Mouse (Mus musculus): ENCODE data around the gene AC131692.1. TPM values are rescaled to one million over a fixed set of nuclear protein-coding genes. Genes with fewer than 3 reads are reported as not detected.

The AC131692.1 gene
- total and polyA plus RNA-seq, 3 experiments: not detected

DNA sequence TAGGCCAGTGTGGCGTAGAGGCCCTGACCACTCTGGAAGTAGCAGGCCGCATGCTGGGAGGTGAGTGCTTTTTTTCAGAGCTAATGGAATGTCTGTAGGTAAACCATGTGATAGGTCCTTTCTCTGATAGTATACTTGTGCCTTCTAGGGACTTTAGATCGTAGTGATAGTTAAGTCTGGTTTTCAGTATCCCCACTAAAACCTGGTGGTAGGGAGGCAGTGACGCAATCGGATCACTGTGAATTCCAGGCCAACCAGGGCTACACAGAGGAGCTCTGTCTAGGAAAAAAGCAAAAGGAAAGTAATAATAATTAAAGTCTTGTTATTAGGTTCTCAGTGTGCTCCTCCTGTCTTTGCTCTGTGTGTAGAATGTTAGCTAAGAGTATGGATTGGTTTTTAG is 35.7 kb upstream of the AC131692.1 start:
- H3K79me2 ChIP-seq (replicated peaks; ENCODE audit: control insufficient read depth, insufficient read depth, low read length): no peaks in the 10 kb centered on the region
- peak overlapping the region; percentile 98 for H3K4me3 ChIP-seq
- intact Hi-C loops (cut with DNase I): loop anchor here (1.0 kb wide), 1 partner anchor 26 kb away; the partner anchor contains the start of genes Cdca5 and Zfpl1
- no peak for DNase-seq
- peaks cover 8% of the 10 kb centered on the region for H3K4me1 ChIP-seq (ENCODE audit: control insufficient read depth, insufficient read depth, low read length)
- 23% methylated on average over 5 of the region's 5 CpGs for WGBS
- no peaks in the 10 kb centered on the region for H3K27me3 ChIP-seq (ENCODE audit: control insufficient read depth, insufficient read depth, low read length)
- peak overlapping the region; percentile 74; the same call in 1 of the 2 replicates for H3K27ac ChIP-seq
- peaks cover 4% of the 10 kb centered on the region for H3K36me3 ChIP-seq (ENCODE audit: control insufficient read depth, insufficient read depth, low read length)
- H3K9ac ChIP-seq (ENCODE audit: low read depth, low read length): peak overlapping the region; percentile 88
- TF ChIP-seq POLR2A (IDR thresholded peaks at IDR 0.05; ENCODE audit: insufficient read depth, low read depth, low read length) (no peak), EP300 (IDR thresholded peaks at IDR 0.05; ENCODE audit: insufficient read depth, low read depth, low read length) (no peak), CTCF (IDR thresholded peaks at IDR 0.05) (no peak)

DNA sequence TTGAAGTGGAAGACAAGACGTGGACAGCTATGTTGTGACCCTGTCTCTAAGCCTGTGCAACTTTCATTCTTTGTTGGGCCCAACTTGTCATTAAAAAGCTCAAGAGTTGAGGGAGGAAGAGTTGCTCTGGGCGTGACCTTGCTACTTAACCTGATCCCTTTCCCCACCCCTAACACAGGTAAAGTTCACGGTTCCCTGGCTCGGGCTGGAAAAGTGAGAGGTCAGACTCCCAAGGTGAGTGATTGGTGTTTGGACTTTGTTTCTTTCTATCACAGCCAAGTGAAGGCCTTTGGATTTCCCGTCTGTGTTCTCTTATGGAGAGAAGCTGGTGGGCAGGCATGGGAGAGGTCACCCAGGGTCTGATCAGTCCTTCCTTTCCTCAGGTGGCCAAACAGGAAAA is 35.3 kb upstream of the AC131692.1 start:
- H3K4me3 ChIP-seq: peak overlapping the region; percentile 98; the same call in 1 of the 2 replicates
- 85% methylated on average over 5 of the region's 5 CpGs for WGBS
- H3K79me2 ChIP-seq (replicated peaks; ENCODE audit: control insufficient read depth, insufficient read depth, low read length): no peaks in the 10 kb centered on the region
- DNase-seq: no peak
- no peak overlapping the region for H3K9ac ChIP-seq (ENCODE audit: low read depth, low read length)
- intact Hi-C loops (cut with DNase I): loop anchor here (1.0 kb wide), 1 partner anchor 25 kb away; the partner anchor contains the start of genes Cdca5 and Zfpl1
- H3K4me1 ChIP-seq (ENCODE audit: control insufficient read depth, insufficient read depth, low read length): peaks cover 8% of the 10 kb centered on the region
- no peaks in the 10 kb centered on the region for H3K27me3 ChIP-seq (ENCODE audit: control insufficient read depth, insufficient read depth, low read length)
- H3K27ac ChIP-seq: no peak overlapping the region
- H3K36me3 ChIP-seq (ENCODE audit: control insufficient read depth, insufficient read depth, low read length): peaks cover 4% of the 10 kb centered on the region
- TF ChIP-seq CTCF (IDR thresholded peaks at IDR 0.05) (no peak), POLR2A (IDR thresholded peaks at IDR 0.05; ENCODE audit: insufficient read depth, low read depth, low read length) (no peak), EP300 (IDR thresholded peaks at IDR 0.05; ENCODE audit: insufficient read depth, low read depth, low read length) (no peak)

DNA sequence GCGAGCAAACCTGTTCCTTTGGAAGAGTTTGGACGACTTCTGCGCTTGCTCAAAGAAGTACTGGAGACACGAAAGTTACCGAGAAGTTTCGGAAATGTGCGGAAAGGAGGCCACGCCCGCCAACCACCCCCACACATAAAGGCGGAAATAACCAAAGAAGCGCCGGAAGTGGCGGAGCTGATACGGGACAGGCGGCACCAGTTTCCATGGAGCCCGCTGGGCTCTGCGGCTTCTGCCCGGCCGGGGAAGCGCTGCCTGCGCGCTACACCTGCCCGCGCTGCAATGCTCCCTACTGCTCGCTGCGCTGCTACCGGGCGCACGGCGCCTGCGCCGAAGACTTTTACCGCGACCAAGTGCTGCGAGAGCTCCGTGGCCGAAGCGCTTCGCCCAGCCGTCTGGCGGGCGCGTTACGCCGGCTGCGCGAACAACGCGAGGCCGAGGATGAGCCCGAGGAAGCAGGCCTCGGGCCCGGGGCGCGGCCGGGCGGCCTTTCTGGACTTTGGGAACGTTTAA is 33.1 kb upstream of the AC131692.1 start, which contains the start of gene Znhit2:
Gene Znhit2, plus strand, starts transcription at position 172 of the 513 bp plus-strand sequence.
- WGBS: under 1% methylated on average over 58 of the region's 58 CpGs
- peak; percentile 94 to 96 for DNase-seq
- Histone ChIP-seq H3K4me3 (peak within 1 kb of the TSS; percentile 83), H3K4me1 (ENCODE audit: control insufficient read depth, insufficient read depth, low read length) (peaks cover 8% of the 10 kb centered on the region), H3K79me2 (replicated peaks; ENCODE audit: control insufficient read depth, insufficient read depth, low read length) (no peaks in the 10 kb centered on the region), H3K27ac (peak within 1 kb of the TSS; percentile 87), H3K27me3 (ENCODE audit: control insufficient read depth, insufficient read depth, low read length) (no peaks in the 10 kb centered on the region), H3K36me3 (ENCODE audit: control insufficient read depth, insufficient read depth, low read length) (peaks cover 4% of the 10 kb centered on the region), H3K9ac (ENCODE audit: low read depth, low read length) (peak within 1 kb of the TSS; percentile 78)
- TF ChIP-seq POLR2A (IDR thresholded peaks at IDR 0.05; ENCODE audit: insufficient read depth, low read depth, low read length) (peak; percentile 78), EP300 (IDR thresholded peaks at IDR 0.05; ENCODE audit: insufficient read depth, low read depth, low read length) (0 out of 2 replicates have a peak, but pooled peaks have one; percentile 34), CTCF (IDR thresholded peaks at IDR 0.05) (peak; percentile 44)
- intact Hi-C loops (cut with DNase I): loop anchor here (1.0 kb wide), 1 partner anchor 16 kb away; the partner anchor contains the start of gene Vps51

DNA sequence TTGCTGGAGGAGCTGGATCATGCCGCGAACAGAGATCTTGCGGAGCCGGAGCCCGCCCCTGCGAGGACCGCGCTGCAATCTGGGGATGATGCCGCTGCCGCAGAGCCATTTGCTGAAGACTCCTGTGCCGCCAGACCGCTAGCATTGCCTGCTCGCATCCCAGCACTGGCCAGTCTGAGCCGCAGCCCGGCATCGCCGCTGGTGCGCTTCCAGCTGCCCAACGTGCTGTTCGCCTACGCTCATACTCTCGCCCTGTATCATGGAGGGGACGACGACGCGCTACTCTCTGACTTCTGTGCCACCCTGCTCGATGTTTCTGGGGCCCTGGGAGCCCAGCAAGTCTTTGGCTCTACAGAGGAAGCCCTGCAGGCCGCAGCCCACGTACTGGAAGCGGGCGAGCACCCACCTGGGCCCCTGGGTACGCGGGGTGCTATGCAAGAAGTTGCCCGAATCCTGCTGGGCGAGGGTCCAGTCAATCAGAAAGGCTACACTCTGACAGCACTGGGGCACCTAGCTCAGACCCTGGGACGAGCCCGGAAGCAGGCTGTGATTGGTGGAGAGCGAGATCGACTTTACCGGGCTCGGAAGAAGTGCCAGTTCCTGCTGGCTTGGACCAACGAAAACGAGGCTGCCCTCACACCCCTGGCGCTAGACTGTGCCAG is 32.4 kb upstream of the AC131692.1 start:
- no peaks in the 10 kb centered on the region for H3K27me3 ChIP-seq (ENCODE audit: control insufficient read depth, insufficient read depth, low read length)
- peak overlapping the region; percentile 83 for H3K4me3 ChIP-seq
- peak overlapping the region; percentile 87 for H3K27ac ChIP-seq
- H3K4me1 ChIP-seq (ENCODE audit: control insufficient read depth, insufficient read depth, low read length): peaks cover 8% of the 10 kb centered on the region
- peak; percentile 42 to 54 for DNase-seq
- TF ChIP-seq EP300 (IDR thresholded peaks at IDR 0.05; ENCODE audit: insufficient read depth, low read depth, low read length) (no peak), CTCF (IDR thresholded peaks at IDR 0.05) (no peak), POLR2A (IDR thresholded peaks at IDR 0.05; ENCODE audit: insufficient read depth, low read depth, low read length) (no peak)
- peak overlapping the region; percentile 78 for H3K9ac ChIP-seq (ENCODE audit: low read depth, low read length)
- WGBS: under 1% methylated on average over 44 of the region's 44 CpGs
- no peaks in the 10 kb centered on the region for H3K79me2 ChIP-seq (replicated peaks; ENCODE audit: control insufficient read depth, insufficient read depth, low read length)
- H3K36me3 ChIP-seq (ENCODE audit: control insufficient read depth, insufficient read depth, low read length): peaks cover 4% of the 10 kb centered on the region
- intact Hi-C loops (cut with DNase I): loop anchor here (1.0 kb wide), 1 partner anchor 16 kb away; the partner anchor contains the start of gene Vps51

DNA sequence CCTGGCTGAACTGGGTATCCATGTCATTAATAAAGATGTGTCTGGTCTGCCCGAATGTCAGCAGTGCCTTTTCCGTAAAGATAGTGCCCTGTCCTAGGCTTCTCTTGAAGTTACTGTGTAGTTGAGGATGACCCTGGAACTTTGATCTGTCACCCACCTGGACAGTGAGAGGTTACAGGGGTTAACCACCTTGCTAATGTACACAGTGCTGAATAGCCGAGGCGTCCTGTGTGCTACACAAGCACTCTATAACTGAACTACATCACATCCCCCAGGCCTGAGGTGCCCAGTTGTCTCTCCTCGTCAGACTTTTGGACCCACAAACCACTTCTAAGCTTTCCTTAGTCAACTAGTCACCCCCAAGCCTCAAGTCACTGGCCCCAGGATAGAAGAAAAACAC is 31.8 kb upstream of the AC131692.1 start:
- Histone ChIP-seq H3K4me3 (peak overlapping the region; percentile 83), H3K9ac (ENCODE audit: low read depth, low read length) (peak overlapping the region; percentile 78; the same call in 1 of the 2 replicates), H3K27me3 (ENCODE audit: control insufficient read depth, insufficient read depth, low read length) (no peaks in the 10 kb centered on the region), H3K4me1 (ENCODE audit: control insufficient read depth, insufficient read depth, low read length) (peaks cover 8% of the 10 kb centered on the region; the same call in 1 of the 2 replicates), H3K79me2 (replicated peaks; ENCODE audit: control insufficient read depth, insufficient read depth, low read length) (no peaks in the 10 kb centered on the region), H3K36me3 (ENCODE audit: control insufficient read depth, insufficient read depth, low read length) (peaks cover 4% of the 10 kb centered on the region; the same call in 1 of the 2 replicates), H3K27ac (no peak overlapping the region; the same call in 1 of the 2 replicates)
- intact Hi-C loops (cut with DNase I): no loop called here
- WGBS: 54% methylated on average over 5 of the region's 5 CpGs
- TF ChIP-seq EP300 (IDR thresholded peaks at IDR 0.05; ENCODE audit: insufficient read depth, low read depth, low read length) (no peak), POLR2A (IDR thresholded peaks at IDR 0.05; ENCODE audit: insufficient read depth, low read depth, low read length) (no peak), CTCF (IDR thresholded peaks at IDR 0.05) (no peak)
- no peak for DNase-seq

All from heart, adult 2 months (tissue).